Mouse (Mus musculus) ES-E14 (cell line): Measurements from ENCODE around the gene Taar8a.

ENCODE experiments used
- CHD2 ChIP-seq: IDR thresholded peaks from 2 replicates; pipeline ENCODE4 v1.6.1; 2014; ENCODE audit warnings: mild to moderate bottlenecking, low read depth, low read length, inconsistent platforms
- HCFC1 ChIP-seq: IDR thresholded peaks from 2 replicates; pipeline ENCODE4 v1.6.1; 2012; ENCODE audit warnings: low read length, inconsistent platforms, borderline replicate concordance; ENCODE audit not compliant: insufficient read depth
- MAFK ChIP-seq: IDR thresholded peaks from 2 replicates; pipeline ENCODE4 v1.6.1; 2014; ENCODE audit warnings: mild to moderate bottlenecking, low read depth, low read length, inconsistent platforms; ENCODE audit not compliant: insufficient read depth
- ZC3H11A ChIP-seq: IDR thresholded peaks from 2 replicates; pipeline ENCODE4 v1.6.1; 2012; ENCODE audit warnings: low read depth, mild to moderate bottlenecking, inconsistent platforms, low read length, borderline replicate concordance

DNA sequence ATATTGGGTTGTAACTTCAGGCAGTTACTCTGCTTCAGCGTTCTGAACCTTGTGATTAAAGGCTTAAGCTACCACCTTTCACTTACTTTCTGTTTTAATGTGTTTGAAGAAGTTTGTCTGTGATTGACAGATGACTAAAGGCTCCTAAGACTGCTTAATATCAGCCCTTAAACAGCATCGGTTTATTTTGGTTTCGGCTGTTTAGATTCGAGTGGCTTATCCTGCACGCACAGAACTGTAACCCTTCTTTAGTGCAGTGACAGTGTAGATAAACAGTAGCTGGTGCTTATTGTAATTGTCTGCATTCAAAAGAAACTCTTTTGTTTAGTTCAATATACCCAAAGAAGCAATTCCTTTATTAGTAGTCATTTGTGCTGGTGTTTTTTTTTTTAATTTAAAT, 24.3 kb upstream of the Taar8a start:
- TF ChIP-seq HCFC1 (no peak), CHD2 (no peak), ZC3H11A (no peak), MAFK (no peak)
